Mouse (Mus musculus): ENCODE data around the gene Sprtn. TPM values are rescaled to one million over a fixed set of nuclear protein-coding genes. Genes with fewer than 3 reads are reported as not detected.

Gene Sprtn
- total RNA-seq, 2 experiments from 2014 or later: 17.2 to 17.6 TPM

DNA sequence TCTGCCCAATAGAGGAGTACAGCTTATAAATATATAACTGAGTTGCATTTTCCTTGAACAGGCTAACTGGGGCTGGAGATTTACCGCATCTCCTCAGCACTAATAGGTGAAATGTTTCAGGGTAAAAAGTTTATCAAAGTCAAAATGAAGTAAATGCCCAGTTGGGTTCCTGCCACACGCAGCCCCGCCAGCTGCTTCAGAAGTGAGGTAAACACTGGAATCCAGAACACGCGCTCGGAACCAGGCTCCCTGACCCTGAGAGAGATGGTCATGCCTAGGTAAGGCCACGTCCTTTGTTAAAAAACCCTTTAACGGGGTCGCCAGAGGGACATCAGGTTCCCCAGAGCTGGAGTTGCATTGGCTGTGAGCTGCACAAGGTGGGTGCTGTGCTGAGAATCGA, 39.0 kb downstream of the Sprtn start:
- intact Hi-C loops (cut with DNase I): no loop called here
- no peak for DNase-seq

DNA sequence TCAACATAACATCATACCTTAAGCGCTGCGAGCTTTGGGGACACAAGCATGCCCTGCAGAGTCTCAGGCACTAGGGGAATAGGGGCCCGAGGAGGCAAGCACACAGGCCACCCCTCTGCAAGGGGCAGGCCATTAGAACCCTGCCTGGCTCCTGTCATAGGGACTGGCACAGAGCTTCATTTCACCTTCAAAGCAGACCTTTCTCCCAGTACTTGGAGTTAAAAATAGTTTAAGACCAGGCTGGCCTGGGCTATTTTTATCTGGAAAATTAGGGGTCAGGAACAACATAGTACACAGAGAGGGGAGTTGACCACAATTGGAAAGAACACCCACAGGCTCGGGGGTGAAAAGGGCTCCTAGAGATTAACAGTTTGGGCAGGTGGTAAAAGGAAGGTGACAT, 39.6 kb downstream of the Sprtn start:
- no peak for DNase-seq
- intact Hi-C loops (cut with DNase I): no loop called here

DNA sequence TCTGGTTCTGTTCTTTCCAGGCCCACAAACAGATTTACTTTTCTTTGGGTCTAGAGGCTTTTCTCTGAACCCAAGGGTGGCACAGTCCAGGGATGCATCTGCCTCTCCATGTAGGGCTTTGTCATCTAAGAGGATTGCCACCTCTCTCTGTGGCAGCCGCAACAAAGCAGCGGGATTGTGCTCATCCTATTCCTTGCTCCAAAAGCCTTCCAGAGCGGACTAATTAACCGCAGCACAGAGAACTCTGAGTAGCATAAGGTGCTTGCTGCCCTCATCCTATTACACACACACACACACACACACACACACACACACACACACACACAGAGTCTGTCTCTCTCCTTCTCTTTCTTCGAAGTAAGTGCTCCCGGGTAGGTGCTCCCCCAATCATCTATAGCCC, 46.1 kb downstream of the Sprtn start:
- intact Hi-C loops (cut with DNase I): no loop called here
- no peak for DNase-seq

DNA sequence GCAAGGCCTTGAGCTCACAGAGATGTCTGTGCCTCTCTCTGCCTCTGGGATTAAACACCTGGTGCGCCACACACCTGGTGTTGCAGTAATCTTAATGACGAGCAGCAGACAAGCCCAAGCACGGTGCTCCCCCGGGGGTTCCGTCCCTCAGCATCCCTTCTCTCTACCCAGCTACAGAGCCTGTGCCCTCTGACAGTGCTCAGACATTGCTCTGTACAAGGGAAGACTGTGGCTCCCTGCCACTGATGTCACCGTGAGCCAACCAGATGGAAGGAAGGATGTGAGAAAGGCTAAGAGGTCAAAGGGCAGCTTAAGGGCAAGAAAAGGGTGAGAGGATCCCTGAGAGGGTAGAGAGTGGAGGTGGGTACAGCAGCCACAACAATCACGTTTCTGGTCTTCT, 46.7 kb downstream of the Sprtn start:
- intact Hi-C loops (cut with DNase I): no loop called here
- no peak for DNase-seq

DNA sequence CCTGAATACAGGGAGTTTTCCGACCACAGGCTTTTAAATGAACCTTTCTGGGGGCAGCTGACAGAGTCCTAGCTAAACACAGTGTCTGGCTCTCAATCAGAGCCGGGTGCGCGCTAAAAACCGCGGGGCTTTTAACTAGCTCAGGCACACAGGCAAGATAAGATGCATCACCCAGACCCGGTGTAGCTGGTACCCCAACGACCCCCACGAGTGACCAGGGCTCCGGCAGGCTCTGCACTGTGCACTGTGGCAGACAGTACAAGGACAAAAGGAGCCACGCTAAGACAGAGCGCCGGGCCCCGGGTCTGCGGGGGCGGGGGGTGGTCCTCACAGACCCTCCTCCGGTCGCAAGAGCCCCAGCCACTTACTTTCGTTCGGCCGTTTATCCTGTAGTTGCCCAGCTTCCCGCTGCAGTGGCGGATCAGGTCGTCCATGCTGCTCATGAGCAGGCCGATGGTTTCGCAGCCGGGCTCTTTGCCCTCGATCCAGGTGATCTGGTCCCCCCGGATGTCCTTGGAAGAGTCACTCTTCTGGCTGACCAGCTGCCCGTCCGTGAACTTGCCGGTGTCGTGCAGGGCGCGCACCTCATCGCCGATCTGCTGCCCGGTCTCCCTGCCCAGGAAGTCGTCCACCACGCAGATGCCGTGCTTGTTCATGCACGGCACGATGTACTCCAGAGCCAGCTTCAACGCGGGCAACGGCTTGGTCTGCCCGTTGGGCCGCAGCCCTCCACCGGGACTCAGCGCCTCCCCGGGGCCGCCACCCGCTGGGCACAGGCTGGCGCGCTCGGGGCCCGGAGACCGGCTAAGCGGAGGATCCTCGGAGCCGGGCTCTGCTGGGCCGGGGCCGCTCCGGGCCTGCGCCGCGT, 50.4 kb downstream of the Sprtn start:
- intact Hi-C loops (cut with DNase I): loop anchor here (5.0 kb wide), 2 partner anchors 51 to 64 kb away; partner anchors contain the start of genes Exoc8, Sprtn and Tsnax
- peak; percentile 48 for DNase-seq

DNA sequence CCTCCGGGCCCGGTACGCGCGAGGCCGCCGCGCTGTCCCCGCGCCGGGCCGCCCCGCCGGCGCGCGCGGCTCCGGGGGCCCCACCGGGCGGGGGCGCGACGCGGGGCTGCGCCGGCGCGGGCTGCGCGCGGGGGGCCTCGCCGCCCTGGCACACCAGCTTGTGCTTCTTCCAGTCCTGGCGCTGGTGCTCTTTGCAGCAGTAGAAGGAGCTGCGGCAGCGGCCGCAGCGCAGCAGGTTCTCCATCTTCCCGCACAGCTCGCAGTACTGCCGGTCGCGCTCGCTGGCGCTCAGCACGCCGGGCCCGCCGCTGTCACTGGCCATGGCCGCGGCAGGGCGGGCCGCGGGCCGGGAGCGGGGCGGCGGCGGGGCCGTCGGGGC, 51.0 kb downstream of the Sprtn start:
- DNase-seq: peak; percentile 39
- intact Hi-C loops (cut with DNase I): loop anchor here (5.0 kb wide), 2 partner anchors 51 to 64 kb away; partner anchors contain the start of genes Exoc8, Sprtn and Tsnax

DNA sequence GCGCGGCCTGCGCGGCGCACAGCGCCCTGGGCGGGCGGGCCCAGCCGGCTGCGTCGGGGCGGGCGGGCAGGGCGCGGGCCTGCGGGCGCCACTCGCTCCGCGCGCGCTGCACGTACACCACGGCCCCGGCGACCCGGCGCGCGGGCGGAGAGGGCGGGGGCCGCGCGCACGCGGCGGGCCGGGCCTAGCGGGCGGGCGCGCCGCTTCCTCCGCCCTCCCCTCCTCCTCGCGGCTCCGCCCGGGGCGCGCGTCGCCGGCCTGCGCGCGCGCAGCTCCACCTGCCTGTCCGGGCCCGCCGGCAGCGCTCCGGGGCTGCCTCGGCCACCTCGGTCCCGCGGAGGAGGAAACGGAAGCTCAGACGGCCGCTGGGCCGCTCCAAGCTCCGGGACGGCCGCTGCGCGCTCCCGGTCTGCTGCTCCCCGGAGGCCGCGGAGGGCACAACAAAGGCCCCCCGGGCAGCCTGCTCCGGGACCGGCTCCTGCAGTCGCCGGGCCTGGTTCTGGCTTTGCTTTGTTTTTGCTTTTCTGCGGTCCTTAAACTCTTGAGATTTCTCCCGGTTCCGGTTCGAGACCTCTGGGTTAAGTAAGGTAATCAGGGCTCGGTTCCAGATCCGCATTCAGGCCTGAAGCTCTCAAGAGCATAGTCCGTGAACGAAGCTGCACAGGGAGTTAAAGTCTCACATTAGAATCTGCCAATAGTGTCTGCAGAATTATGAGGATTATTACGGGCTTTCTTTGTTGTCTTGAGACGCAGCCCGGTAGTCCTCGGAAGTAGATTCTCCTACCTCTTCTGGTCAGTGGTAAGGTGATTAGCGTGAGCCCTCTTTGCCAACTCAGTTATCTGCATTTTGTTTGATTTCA, 51.8 kb downstream of the Sprtn start, which contains the start of gene Egln1:
Egln1 (minus strand) TSS at position 116 of the 860 bp plus-strand sequence.
- peak; percentile 74 for DNase-seq
- intact Hi-C loops (cut with DNase I): loop anchor here (5.0 kb wide), 2 partner anchors 52 to 63 kb away; partner anchors contain the start of genes Exoc8, Sprtn and Tsnax

DNA sequence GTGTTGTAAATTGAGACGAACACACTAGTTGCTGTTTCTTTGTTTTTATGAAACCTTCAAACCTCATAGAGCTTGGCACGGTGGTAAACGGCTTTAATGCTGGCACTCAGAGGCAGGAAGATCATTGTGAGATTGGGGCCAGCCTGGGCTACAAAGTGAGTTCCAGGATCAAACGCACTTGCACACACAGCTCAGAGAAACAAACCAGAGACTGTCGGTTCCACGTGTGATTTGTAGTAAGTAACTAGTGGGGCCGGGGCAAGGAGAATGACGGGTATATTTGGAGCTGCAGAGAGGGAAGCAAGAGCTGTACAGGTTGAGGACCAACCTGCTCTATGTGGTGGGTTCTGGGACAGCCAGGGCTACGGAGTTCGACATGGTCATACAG, 52.4 kb downstream of the Sprtn start:
- no peak for DNase-seq
- intact Hi-C loops (cut with DNase I): no loop called here

DNA sequence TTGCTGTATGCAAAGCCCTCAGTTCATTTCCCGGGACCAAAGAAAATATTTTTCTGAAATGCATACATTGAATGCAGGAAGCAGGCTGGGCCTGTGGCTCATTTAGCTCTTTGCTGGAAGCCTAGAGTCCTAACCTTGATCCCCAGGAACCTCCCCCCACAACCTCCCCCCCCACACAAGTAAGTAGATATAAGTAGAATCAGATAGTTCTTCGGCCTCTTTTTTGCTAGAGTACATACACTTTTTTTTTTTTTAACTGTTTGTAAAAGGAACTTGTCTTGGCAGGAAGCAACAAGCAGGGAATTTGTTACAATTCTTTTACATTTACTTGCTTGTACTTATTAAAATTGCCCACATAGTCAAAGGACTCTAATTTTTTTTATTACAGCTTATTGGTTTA, 53.2 kb downstream of the Sprtn start:
- no peak for DNase-seq
- intact Hi-C loops (cut with DNase I): no loop called here

DNA sequence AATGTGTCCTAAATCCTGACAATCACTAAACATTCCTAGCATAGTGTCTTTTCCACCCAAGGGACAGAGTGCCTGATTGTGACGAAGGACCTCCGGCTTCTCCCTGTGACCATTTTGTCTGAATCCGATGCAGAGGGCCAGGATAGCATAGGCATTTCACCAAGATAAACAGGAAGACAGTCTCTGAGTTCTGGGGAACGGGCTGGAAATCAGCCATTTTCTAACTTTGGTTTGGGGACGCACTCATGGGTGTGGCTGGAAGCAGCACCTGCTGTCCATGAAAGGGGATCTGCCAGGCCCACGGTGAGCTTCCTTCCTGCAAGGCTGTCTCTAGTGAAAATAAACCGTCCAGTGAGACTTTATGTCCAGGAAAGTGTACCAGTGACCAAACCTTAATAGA, 55.5 kb downstream of the Sprtn start:
- intact Hi-C loops (cut with DNase I): no loop called here
- no peak for DNase-seq

DNA sequence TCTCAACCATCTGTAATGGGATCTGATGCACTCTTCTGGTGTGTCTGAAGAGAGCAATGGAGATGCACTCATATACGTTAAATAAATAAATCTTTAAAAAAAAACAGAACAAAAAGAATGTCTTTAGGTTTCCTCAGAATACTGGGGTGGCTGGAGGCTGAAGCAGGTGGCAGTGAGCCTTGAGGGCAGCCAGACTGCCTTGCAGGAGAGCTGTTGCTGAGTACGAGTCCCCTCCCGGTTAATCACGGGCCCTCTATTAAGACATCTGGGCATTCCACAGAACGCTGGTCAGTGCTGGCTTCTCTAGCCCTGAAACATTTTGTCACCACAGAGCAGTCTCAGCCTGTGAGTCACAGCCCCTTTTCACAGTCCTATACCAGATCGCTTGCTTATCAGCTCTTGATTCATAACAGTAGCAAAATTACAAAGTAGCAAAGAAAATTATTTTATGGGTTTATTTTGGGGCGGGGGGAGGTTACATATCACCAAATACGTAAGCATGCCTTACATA, 56.9 kb downstream of the Sprtn start:
- DNase-seq: no peak
- intact Hi-C loops (cut with DNase I): no loop called here

Other genes starting within 250 kb of the Sprtn start
- 10 to 100 TPM; 86.2 to 89.8 TPM for gene 2310022B05Rik, start 234.5 kb upstream of the Sprtn start, total RNA-seq (2021)
- gene Ttc13, start 175.9 kb upstream of the Sprtn start, total RNA-seq (2021): 10 to 100 TPM; 72.6 to 73.2 TPM
- gene Arv1, start 175.7 kb upstream of the Sprtn start, total RNA-seq (2021): 10 to 100 TPM; 23.3 to 24.7 TPM
- under 1 TPM; 0.28 to 0.44 TPM for gene Fam89a, start 146.1 kb upstream of the Sprtn start, total RNA-seq (2021)
- 100 to 1,000 TPM; 251 to 271 TPM for gene Trim67, start 104.8 kb upstream of the Sprtn start, total RNA-seq (2021)
- 10 to 100 TPM; 62.1 to 69.6 TPM for gene Gnpat, start 34.9 kb upstream of the Sprtn start, total RNA-seq (2021)
- 10 to 100 TPM; 21.2 to 24.2 TPM for gene 2810004N23Rik, start 34.8 kb upstream of the Sprtn start, total RNA-seq (2021)
- 10 to 100 TPM; 32.8 to 33.8 TPM for gene Exoc8, start 181 bp upstream of the Sprtn start, total RNA-seq (2021)
- gene Egln1, start 51.4 kb downstream of the Sprtn start, total RNA-seq (2021): 10 to 100 TPM; 57.0 to 59.0 TPM
- 10 to 100 TPM; 70.9 to 77.4 TPM for gene Tsnax, start 115.1 kb downstream of the Sprtn start, total RNA-seq (2021)
- gene Disc1, start 156.3 kb downstream of the Sprtn start, total RNA-seq (2021): 1 to 10 TPM; 3.9 to 4.4 TPM

Data from left cerebral cortex, postnatal 4 days (tissue).